Mouse (Mus musculus) natural killer cell, adult 2 months (primary cell): Measurements from ENCODE around the gene Ap2a2.
"Not testable (repeated sequence)": the region's sequence is repeated elsewhere in the genome, so short reads cannot be mapped to it uniquely, and the experiment has no call there.

Experiments
- DNase-seq, 2 experiments: peaks; one replicate each; pipeline ENCODE4 v3.0.0; 2022; ENCODE audit warnings: low spot score in 2 of 2

Gene Ap2a2

GRCm38 (mm10) chr7:141596971-141597370 is 35.0 kb downstream of the Ap2a2 start:
- DNase-seq: no peak

- no peak for DNase-seq
Measured at GRCm38 (mm10) chr7:141597563-141597962, 35.6 kb downstream of the Ap2a2 start.

GRCm38 (mm10) chr7:141607717-141608116 is 45.7 kb downstream of the Ap2a2 start:
- DNase-seq: no peak

GRCm38 (mm10) chr7:141609719-141610514 is 47.9 kb downstream of the Ap2a2 start:
- DNase-seq: no peak

GRCm38 (mm10) chr7:141611711-141612370 is 49.9 kb downstream of the Ap2a2 start:
- DNase-seq: no peak

- DNase-seq: no peak
Measured at GRCm38 (mm10) chr7:141612371-141612760, 50.4 kb downstream of the Ap2a2 start.

GRCm38 (mm10) chr7:141612791-141613190 is 50.8 kb downstream of the Ap2a2 start:
- no peak for DNase-seq

GRCm38 (mm10) chr7:141614329-141614832 is 52.4 kb downstream of the Ap2a2 start:
- DNase-seq: no peak

- DNase-seq: no peak
Measured at GRCm38 (mm10) chr7:141624214-141624613, 62.2 kb downstream of the Ap2a2 start.

- no peak for DNase-seq
Measured at GRCm38 (mm10) chr7:141625120-141625810, 63.3 kb downstream of the Ap2a2 start.

- DNase-seq: no peak
Measured at GRCm38 (mm10) chr7:141628018-141628417, 66.0 kb downstream of the Ap2a2 start.

GRCm38 (mm10) chr7:141629241-141629640 is 67.3 kb downstream of the Ap2a2 start:
- DNase-seq: no peak

- peak in 1 of 2 experiments; percentile 12 for DNase-seq
Measured at GRCm38 (mm10) chr7:141638077-141638476, 76.1 kb downstream of the Ap2a2 start.

- not testable (repeated sequence) for DNase-seq
Measured at GRCm38 (mm10) chr7:141638513-141639334, 76.8 kb downstream of the Ap2a2 start.

- DNase-seq: peak; percentile 12
Measured at GRCm38 (mm10) chr7:141639335-141639890, 77.4 kb downstream of the Ap2a2 start.

GRCm38 (mm10) chr7:141642375-141642774 is 80.4 kb downstream of the Ap2a2 start:
- no peak for DNase-seq

GRCm38 (mm10) chr7:141643160-141643559 is 81.2 kb downstream of the Ap2a2 start:
- peak in 1 of 2 experiments; percentile 5 for DNase-seq

- DNase-seq: no peak
Measured at GRCm38 (mm10) chr7:141647083-141647482, 85.1 kb downstream of the Ap2a2 start.

- DNase-seq: no peak
Measured at GRCm38 (mm10) chr7:141647815-141648214, 85.8 kb downstream of the Ap2a2 start.

GRCm38 (mm10) chr7:141652191-141652590 is 90.2 kb downstream of the Ap2a2 start:
- DNase-seq: no peak

GRCm38 (mm10) chr7:141660346-141660745 is 98.4 kb downstream of the Ap2a2 start:
- no peak for DNase-seq
